Mouse (Mus musculus) lung, postnatal 10 days (tissue): ENCODE results near the gene Myo16.

Experiments
- DNase-seq: peaks from one replicate; pipeline ENCODE4 v3.0.0; 2021

Myo16 gene

DNA sequence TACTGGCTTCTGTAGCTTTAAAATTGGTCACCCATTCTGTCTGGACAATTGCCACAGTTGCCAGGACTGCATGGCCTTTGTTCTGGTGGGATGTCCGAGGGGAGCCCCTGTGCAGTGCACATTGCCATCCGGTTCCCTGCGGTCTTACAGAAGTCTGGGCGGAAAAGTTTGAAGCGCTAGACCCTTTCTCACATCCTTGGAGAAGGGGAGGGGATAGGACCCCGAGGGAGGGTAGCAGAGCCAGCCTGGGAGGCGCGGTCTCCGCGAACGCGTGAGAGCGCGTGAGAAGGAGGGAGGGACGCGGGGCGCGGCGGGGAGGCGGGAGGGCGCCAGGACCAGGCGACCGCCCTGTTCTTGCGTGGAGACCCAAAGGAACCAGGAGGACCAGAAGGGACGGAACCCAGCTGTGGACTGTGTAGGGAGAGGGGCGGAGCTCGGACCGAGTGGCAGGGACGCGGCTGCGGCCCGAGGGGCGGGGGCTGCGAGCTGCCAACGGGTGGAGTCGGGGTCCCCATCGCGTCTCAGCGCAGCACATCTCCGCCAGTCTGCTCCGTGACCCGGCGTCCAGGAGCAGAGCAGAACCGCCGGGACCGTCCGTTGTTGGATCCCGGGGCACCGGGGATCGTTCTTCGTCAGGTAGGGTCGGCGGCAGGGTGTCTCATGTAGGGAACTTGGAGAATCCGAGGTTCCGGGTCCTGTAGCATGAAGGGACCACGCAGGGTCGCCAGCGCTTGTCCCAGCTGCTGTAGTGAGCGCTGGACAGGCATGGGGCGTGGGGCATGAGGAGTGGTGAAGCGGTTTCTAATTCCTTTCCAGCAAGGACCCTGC lies at the start of gene Myo16:
Gene Myo16 (plus strand): TSS at position 301 of the 828 bp plus-strand sequence.
- DNase-seq = peak; percentile 18

DNA sequence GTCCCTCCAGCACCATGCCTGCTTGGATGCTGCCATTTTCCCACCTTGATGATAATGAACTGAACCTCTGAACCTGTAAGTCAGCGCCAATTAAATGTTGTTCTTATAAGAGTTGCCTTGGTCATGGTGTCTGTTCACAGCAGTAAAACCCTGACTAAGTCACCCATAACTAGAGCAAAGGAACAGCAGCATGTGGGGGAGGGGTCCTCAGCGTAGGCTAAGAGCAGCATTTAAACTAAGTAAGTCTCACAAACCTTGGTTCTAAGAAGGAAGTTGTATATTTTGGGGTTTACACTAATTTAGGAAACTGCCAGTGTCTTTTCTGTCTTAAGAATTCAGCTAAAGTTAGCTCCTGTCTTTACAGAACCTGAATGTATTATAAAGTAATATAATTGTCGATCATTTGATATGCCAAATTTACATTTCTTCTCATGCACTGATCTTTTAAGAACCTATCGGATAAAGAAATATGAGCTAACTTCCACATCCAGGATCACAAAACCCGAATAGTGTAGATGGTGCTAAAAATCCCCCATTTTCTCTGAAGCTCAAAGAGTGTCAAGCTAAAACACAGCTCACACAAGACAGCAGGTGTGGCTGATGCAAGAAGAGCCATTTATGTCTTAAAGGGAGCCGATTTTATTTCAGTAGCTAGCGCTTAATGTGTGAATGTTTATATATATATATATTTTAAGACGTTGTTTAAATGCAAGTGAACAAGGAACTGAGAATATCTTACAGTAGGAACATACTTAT lies 45.0 kb upstream of the Myo16 start:
- no peak for DNase-seq

DNA sequence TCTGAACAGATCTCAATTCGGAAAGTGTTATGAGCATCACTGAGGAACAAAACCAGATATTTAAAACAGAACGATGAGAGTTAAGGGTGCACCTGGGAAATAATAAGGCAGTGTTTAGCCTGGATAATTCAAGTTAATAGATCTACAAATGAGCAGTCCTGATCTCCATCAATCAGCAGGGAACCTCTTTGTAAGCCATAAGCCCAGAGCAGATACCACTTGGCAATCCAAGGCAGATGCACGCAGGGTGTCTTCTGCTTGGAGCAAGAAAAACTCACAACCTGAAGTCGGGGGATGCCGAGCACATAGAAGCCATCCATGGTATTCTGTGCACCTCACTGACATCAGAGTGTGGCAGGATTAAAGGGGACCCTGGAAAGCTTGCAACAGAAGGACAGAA lies 31.0 kb upstream of the Myo16 start:
- DNase-seq = no peak

DNA sequence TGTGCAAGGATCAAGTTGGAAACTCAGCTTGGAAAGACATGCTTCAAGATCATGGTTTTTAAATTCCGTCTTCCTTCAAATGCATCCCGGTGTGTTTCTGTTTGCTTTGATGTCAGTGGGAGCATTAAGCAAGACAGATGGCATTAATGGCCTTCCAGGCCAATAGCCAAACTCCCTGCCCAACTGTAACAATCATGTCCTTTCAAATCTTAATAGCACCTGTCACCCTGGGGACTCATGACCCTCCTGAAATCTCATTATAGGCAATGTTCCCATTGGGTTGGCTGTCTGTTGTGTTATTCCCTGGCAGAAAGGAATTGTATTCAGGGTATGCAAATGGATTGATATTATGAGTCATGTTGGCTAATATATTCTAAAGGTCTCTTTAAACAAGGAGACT lies 30.3 kb upstream of the Myo16 start:
- no peak for DNase-seq

DNA sequence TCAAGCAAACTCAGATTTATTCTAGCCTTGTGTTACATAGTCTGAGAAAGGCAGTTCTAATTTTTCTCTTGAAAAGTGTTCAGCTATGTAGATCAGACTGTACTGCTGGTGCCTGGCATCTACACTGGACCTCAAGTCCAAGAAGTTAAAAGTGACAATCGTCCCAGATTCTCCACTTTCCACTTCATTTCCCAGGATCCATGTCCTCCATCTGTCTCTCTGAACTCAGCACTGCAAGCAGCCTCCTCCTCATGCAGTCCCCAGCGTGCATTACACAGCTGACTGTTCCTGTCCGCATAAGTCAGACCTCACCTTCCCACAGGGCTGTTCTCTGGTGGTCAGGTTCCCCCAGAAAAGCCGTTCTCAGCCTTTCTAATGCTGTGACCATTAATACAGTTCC lies 28.0 kb upstream of the Myo16 start:
- DNase-seq = no peak

DNA sequence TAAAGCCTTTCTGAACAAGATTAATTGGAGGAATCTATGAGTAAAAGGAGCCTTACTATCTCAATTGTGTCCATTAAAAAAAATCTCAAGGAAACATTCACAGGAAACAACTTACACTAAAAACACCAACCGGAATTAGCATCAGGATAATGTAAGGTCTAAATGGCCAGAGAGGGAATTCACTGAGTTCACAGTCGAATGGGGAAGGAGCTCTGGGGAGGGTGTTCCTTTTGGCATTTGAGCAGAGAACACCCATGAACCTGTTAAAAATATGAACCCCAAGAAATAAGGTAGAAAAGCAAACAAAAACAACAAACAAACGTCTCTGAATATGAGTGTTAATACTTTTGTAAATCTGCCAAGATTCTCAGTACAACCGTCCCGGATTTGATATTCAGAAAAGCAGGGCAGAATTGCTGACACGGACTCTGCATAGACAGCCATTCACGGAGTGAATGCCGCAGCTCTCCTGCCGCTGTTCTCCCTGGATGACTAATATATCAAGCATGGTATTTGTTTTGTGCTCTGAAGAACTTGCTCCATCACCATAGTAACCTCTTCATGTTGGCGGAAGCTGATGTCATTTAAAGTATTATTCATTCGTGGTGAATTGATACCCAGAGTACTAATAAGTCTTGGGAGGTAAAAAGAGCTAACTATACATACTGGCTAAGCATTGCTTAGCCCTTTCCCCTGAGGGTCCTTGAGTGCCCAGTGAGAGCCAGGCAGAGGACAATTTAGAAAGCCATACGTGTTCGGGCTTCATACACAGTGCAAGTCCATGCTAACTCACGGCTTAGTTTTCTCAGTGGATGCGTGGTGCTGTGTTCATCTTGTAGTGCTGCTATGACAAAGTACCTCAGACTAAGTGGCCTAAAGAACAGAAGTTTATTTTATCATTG lies 22.9 kb upstream of the Myo16 start:
- peak; percentile 8 for DNase-seq

DNA sequence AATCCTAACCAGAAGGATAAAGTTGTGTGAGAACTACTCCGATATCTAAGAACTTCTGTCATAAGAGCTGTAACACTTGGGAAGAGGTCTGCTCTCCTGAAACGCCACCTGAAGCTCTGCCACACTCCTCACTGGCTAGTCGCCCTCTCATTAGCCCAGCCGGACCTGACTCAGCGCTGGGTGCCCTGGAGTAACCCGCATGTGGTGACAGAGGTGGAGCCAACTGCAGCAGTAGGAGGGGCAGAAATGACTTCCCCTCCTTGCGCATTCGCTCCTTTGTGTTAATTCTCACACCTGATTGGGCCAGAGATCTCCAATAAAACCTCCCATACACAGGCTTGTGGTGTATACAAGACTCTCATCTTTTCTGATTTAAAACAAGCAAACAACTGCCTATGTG lies 14.2 kb upstream of the Myo16 start:
- DNase-seq = no peak

DNA sequence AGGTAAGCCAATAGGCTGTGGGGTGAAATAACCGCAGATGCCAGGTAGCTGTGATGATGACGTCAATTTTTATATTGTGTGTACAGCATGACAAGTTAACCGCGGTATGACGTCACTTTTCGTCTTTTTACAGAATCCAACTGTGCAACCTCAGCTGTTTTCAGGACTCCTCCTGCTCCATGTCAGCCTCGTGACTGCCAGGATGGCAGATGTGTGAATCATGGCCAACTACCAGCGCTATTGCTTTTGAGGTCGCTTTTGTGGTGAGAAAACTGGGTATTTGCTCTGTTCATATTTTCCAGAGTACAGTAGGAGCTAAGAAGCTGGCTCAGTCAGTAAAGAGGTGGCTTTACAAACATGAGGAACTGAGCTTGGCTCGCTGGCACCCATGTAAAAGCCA lies 9.8 kb upstream of the Myo16 start:
- no peak for DNase-seq

DNA sequence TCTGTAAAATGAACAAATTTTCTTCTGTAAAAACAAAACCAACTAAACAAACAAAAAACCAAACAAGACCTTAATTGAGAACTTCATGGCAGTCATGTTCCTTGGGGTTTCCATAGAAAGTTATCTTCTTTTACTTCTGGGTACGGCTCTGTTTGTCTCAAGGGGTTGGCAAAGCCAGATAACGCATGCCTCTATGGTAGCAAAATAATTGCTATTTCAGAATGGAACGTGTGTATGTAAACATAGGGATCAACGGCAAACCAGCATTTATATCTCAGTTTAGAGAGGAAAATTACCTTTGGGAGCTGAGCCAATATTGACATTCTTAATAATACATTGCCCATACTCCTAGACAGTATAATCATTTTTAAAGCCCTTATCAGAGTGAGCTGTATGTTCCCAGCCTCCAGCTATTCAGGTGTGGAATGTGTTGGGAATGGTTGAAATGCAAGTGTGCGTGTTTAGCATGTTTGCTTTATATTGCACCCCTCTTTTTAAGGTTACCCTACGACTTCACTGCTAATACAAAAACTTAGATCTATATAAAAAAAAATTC lies 1.9 kb upstream of the Myo16 start:
- no peak for DNase-seq

DNA sequence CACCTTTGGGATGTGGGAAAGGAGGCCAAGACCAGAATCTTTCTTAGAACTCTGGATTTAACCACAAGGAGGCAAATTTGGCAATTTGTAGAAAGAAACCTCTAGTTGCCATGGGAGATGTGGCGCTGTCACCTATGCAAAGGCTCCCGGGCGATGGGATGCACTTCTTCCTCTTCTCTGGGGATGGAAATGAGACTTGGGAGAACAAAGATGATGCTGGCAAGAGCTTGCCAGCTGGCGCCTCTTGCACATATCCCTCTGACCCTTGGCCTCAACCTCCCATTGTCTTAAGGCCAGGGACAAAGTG lies 681 bp downstream of the Myo16 start:
- DNase-seq = no peak

DNA sequence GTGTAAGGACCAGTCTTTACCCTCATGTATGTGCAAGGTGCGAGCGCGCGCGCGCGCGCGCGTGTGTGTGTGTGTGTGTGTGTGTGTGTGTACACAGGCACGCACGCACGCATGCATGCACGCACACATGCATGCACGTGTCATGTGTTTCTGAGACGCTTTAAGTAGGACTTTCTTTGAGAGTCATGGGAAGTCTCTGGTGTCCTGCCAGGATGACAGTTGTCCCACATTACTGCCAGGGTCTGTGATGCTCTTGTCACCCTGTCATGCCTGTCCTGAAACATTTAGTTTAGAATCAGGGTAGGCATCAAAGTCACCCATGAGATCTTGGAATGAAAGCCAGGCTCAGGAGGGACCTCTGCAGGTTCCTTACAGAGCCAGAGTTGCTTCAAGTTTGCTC lies 1.4 kb downstream of the Myo16 start:
- no peak for DNase-seq

DNA sequence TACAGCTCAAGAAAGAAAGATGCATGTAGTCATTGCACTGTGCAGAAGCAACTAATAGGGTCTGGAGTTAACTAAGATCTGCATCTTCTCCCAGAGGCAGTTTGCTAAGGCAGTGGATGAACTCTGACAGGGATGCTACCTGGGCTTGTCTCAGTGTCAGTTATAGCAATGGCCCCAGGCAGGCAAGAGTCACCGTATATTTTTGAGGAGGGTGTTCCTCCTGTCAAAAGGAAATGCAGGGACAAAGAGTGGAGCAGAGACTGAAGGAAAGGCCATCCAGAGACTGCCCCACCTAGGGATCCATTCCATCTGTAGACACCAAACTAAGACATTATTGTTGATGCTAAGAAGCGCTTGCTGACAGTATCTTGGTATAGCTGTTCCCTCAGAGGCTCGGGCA lies 7.4 kb downstream of the Myo16 start:
- DNase-seq = no peak

DNA sequence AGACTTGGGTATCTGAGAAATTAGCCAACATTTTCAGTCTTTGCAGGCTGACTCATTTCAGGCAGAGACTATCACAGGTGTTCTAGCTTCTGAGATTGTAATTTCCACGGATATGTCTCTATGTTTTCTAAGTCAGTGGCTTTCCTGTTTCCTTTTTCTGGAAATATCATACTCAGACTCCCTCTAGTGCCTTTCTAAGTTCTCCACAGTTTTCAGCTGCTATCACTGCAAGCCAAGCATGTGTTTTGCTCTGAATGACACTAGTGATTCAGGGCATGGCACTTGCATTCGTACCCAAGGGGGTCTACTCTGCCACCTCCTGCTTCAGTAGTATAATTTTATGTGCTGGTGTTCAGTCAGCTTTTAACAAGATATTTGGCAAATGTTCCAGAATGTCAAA lies 11.2 kb downstream of the Myo16 start:
- no peak for DNase-seq

DNA sequence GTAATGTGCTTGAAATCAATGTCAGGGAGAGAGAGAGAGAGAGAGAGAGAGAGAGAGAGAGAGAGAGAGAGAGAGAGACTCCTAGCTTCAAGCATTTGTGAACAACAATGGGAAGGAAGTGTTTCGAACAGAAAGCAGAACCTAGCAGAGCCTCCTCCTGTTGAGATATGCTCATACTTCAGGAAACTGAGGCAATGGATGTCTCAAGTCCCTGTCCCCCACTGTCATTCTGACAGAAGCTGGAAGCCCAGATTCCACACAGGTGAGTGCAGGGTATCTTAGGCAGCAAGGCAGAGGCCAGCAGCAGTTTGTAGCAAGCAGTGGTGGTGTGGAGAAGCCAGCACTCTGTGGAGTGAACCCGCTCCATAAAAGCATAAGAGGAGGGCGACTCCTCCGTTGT lies 14.6 kb downstream of the Myo16 start:
- DNase-seq = no peak

DNA sequence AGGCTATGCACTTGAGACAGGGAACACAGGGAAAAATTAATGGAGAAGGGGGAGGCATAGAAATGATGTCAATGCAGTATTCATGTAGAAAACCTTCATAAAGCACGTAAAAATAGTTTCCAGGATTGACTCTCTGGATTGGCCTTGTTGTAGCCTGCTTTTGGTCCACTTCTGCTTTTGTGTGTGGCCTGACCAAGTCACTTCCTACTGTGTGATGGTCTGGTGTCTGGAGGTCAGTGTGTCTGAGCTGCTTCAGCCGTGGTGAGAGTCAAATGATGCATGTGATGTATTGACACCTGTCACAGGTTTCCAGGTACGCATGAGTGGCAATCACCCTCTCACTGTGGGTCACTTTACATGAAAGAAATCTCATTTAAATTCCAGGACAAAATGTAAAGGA lies 16.2 kb downstream of the Myo16 start:
- DNase-seq = no peak

DNA sequence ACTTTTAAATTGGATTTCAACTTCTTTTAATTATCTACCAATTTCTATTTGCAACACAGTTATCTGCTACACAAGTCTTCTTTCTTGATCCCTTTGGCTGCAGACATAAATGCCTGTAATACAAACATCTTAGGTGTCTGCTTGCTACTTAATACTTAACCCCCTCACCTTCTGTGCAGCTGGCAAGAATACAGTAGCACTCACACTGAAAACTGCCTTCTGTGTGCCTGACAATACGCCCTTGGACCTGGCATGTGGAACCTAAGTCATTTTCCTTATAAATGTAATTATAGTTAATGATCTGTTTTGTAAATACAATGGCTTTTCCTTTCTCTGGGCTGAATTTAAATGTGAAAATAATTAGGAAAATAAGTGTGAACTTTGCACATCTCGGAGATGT lies 17.6 kb downstream of the Myo16 start:
- no peak for DNase-seq

DNA sequence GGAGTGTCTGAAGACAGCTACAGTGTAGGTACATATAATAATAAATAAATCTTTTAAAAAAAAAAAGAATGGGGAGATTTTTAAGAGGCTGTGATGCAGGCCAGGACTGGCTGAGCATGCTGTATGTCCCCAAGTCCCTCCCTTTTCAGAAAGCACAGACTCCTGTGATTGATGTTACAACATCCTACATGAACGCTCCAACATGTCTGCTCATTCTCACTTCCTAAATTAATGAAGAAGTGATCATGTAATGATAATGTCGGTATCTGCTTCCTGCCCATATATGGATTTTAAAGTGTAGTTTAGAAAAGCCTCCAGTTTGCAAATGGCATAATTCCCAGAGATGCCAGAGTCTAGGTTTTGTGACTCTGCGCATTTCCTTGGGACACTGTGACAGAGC lies 18.6 kb downstream of the Myo16 start:
- no peak for DNase-seq

DNA sequence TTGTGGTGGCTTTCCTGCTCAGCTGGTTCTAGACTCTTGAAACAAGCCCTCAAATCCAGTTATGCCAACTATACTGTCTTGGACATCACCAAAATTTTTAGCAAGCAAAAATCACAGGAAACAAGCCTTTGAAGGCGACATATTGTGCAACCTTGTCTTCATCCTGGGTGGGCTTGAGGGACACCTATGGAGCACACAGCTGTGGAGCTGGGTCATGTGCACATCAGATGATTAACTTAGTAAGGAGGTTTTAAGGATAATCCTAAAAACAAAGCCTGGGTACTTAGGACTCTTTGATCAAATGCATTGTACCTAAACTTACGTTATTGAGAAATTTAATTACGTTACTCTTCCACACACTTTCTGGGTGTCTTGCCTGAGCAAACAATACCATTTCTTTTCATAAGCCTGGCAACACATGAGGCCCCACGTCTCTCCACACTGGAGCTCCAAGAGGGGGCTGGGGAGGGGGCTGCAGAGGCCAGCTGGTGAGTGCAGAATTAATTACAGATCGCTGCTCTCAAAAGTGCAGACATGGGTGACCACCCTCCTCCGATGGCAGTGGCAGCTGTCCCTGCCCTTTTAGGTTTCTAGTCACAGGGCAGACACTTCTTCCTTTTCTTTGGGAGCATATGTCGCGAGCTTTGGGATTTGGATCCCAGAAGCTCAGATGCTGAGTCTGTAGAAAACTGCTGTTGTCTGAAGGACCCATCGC lies 19.5 kb downstream of the Myo16 start:
- no peak for DNase-seq

DNA sequence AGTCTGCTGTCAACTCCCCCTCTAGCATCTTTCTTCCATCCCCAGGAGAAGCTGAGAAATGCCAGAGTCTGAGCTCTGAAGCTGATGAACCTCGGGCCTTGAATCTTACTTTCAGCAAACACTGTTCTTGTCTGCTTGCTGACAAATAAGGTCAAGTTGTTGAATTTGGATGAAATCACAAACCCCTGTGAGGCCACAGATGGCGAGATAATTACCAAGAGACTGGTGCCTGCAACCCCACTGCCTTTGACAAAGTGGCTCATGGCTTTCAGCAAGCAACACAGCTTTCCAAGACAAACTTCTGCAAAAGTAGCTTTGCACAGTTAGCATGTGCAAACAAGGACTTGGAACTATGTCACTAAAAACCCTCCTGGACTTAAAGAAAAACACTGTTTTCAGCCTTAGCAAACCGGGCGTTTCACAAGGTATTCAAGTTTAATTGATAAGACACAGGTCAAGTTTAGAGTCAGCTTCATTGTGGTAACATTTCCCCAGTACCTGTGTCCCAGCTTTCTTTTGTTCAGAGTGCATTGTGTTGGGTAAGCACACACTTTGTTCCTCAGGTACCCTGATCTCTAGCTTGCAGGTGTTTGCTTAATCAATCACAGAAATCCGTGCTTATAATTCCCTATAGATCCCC lies 20.6 kb downstream of the Myo16 start:
- no peak for DNase-seq

DNA sequence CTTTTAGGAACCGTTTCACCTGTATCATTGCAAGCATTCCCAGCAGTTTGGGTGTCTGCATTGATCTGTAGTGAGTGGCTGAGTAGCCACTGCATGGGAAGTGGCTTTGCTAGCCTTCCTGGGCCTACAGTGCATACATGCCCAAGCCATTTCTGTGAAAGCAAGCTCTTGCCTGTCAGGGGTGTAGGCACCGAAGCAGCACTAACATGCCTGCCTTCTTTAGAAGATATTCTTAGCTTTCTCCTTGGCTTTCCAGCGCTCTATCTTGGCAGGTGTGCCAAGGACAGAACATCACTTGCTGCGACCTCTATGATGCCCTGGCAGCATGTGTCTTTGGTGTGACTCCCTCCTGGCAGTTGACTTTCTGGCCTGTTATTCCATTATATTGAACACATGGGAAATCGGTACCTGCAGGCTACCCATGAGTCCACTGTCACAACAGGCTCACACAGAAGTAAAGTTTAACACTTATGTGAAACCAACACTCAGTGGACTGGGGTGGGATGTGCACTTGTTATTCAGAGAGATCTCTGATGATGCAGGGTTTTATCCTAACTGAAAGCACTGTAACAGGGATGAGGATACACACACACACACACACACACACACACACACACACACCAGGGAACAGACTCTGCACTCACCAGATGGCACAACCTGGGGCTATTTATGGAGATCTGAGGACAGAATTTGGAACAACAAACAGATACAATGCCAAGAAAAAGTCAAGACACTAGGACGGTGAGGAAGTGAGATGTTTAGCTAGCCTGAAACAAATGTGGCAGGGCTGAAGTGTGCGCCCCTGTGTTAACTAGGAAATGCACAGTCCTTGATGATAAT lies 21.4 kb downstream of the Myo16 start:
- no peak for DNase-seq

DNA sequence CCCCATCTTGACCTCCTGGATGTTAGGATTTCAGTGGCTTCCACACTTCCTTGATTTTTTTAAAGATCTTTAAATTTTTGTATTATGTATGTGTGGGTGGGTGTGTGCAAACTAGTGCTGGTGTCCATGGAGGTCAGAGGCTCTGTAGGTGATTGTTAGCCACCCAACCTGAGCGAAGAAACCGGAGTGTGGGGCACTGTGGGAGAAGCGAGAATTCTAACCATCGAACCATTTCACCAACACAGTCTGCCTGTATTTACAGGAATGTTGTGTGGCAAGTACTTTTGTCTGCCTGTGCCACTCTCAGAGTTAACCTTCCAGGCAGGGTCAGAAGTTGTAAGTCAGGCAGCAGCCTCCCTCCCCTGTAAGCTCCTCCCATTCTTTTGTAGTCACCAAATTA lies 22.3 kb downstream of the Myo16 start:
- DNase-seq = no peak
